Mouse (Mus musculus) liver, embryonic 15.5 days (tissue): Measurements from ENCODE around the gene Zbed4. TPM values are rescaled to one million over a fixed set of nuclear protein-coding genes. Genes with fewer than 3 reads are reported as not detected.
A peak's percentile ranks its signal among the peaks of the same experiment; 100 is the strongest.

Source experiments
- ATAC-seq: fragments of 200-750 bp; cut with Nextera tagmentation; 2 replicates; pipeline ENCODE4 v1.8.0; 2017; ENCODE audit warnings: moderate number of reproducible peaks, mild to moderate bottlenecking, moderate library complexity; ENCODE audit not compliant: insufficient read depth
- H3K27ac ChIP-seq: fragments of 300-500 bp; sonication (generic); replicated peaks from 2 replicates; pipeline ENCODE4 v1.5.1; 2015; ENCODE audit warnings: mild to moderate bottlenecking, inconsistent platforms
- H3K27me3 ChIP-seq: fragments of 300-500 bp; sonication (generic); 2 replicates; pipeline ENCODE4 v1.6.1; 2015; ENCODE audit warnings: mild to moderate bottlenecking, inconsistent platforms
- H3K36me3 ChIP-seq: fragments of 300-500 bp; sonication (generic); replicated peaks from 2 replicates; pipeline ENCODE4 v1.6.1; 2015; ENCODE audit warnings: moderate library complexity, mild to moderate bottlenecking, inconsistent platforms
- H3K4me1 ChIP-seq: fragments of 300-500 bp; sonication (generic); replicated peaks from 2 replicates; pipeline ENCODE4 v1.6.1; 2015; ENCODE audit warnings: inconsistent platforms
- H3K4me2 ChIP-seq: fragments of 300-500 bp; sonication (generic); 2 replicates; pipeline ENCODE4 v1.6.1; 2015; ENCODE audit warnings: moderate library complexity, mild to moderate bottlenecking, inconsistent platforms
- H3K4me3 ChIP-seq: fragments of 300-500 bp; sonication (generic); replicated peaks from 2 replicates; pipeline ENCODE4 v1.5.1; 2015; ENCODE audit warnings: mild to moderate bottlenecking, inconsistent platforms
- H3K9ac ChIP-seq: fragments of 300-500 bp; sonication (generic); 2 replicates; pipeline ENCODE4 v1.6.1; 2015; ENCODE audit warnings: moderate library complexity, mild to moderate bottlenecking, inconsistent platforms
- H3K9me3 ChIP-seq: fragments of 300-500 bp; sonication (generic); replicated peaks from 2 replicates; pipeline ENCODE4 v1.6.1; 2016; ENCODE audit warnings: inconsistent platforms
- WGBS: fragments of 180-500 bp; shearing (Covaris S2); methylation state at CpG from one replicate; pipeline ENCODE4 v1.1.7; 2015; ENCODE audit warnings: mixed read lengths; ENCODE audit not compliant: insufficient replicate concordance; 5-methylcytosine and 5-hydroxymethylcytosine counted together
- polyA plus RNA-seq: library from polyadenylated mRNA; unstranded; fragments of >200 nt; fragmentation: Nextera tagmentation; extraction: Ambion mirVana; gene quantifications from 2 replicates; pipeline ENCODE4 v1.2.1, GENCODE M21; 2015

Zbed4 gene
- polyA plus RNA-seq, 1 experiment from 2014 or later = 10.6 TPM

DNA sequence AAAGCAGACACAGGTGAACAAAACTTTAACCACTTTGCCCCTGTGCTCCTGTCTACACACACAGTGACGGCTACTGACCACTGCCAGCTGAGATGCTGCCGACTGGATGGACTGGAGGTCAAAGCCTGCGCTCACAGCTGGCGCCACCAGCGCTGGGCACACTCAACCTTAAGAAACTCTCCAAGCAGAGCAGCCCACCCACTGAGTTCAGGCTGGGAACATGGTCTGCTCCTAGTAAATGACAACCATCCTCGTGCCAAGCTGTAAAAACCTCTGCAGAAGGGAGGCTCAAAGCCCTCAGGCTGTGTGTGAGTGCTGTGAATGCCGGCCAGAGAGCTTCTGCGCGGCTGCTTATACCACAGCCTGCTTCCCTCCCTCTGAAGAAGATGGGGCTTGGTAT, 34.2 kb upstream of the Zbed4 start:
- no peak overlapping the region for H3K27ac ChIP-seq
- H3K4me3 ChIP-seq = no peak overlapping the region
- no peak for ATAC-seq
- H3K4me1 ChIP-seq = 0 out of 2 replicates have a peak, but pooled peaks cover 6% of the 10 kb centered on the region
- no peak overlapping the region for H3K9ac ChIP-seq
- WGBS = 88% methylated on average over 9 of the region's 9 CpGs
- no peaks in the 10 kb centered on the region for H3K9me3 ChIP-seq
- no peaks in the 10 kb centered on the region for H3K27me3 ChIP-seq
- H3K36me3 ChIP-seq = peaks cover 95% of the 10 kb centered on the region
- H3K4me2 ChIP-seq = no peak overlapping the region

DNA sequence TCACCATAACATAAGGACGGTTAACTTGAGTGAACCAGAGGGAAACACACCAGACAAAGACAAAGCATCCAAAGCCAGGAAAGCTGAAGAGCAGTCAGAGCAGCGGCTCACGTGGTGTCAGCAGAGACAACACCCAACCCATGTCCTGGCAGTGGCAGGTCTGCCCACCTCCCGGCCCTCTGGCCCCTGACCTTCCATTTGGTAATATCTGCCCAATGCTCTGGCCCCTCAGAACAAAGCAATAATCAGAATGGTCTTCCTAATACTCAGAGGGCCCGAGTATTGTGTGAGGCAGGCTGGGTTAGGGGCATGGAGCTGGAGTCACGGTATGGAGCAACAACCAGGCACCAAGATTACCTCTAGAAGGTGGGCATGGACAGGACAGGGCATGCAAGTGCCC, 28.3 kb upstream of the Zbed4 start:
- Histone ChIP-seq H3K4me3 (no peak overlapping the region), H3K27ac (no peak overlapping the region), H3K4me2 (no peak overlapping the region), H3K36me3 (peaks cover 85% of the 10 kb centered on the region), H3K27me3 (no peaks in the 10 kb centered on the region), H3K4me1 (0 out of 2 replicates have a peak, but pooled peaks cover 6% of the 10 kb centered on the region), H3K9ac (no peak overlapping the region), H3K9me3 (no peaks in the 10 kb centered on the region)
- WGBS = 77% methylated on average over 6 of the region's 6 CpGs
- ATAC-seq = no peak

DNA sequence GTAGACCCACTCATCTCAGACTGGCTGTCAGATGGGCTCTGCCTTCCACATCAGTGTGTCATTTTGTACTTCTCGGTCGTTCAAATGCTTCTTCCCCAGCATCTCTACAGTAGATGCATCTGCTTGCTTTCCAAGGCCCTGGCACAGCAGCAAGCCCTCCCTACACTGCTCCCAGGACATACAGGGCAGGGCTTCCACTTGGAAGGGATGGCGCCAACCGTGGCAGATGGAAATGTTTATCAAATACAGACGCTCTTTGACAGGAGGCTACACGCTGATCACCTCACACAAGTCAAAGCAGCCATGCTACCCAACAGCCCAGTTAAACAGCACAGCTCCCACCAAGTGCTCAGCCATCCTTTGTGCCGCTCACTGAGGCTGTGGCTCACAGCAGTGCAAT, 27.1 kb upstream of the Zbed4 start:
- Histone ChIP-seq H3K36me3 (peaks cover 84% of the 10 kb centered on the region), H3K9ac (no peak overlapping the region), H3K9me3 (no peaks in the 10 kb centered on the region), H3K4me1 (peaks cover 8% of the 10 kb centered on the region; the same call in 1 of the 2 replicates), H3K4me2 (no peak overlapping the region), H3K27me3 (no peaks in the 10 kb centered on the region), H3K27ac (no peak overlapping the region), H3K4me3 (no peak overlapping the region)
- ATAC-seq = no peak
- WGBS = 80% methylated on average over 7 of the region's 7 CpGs

DNA sequence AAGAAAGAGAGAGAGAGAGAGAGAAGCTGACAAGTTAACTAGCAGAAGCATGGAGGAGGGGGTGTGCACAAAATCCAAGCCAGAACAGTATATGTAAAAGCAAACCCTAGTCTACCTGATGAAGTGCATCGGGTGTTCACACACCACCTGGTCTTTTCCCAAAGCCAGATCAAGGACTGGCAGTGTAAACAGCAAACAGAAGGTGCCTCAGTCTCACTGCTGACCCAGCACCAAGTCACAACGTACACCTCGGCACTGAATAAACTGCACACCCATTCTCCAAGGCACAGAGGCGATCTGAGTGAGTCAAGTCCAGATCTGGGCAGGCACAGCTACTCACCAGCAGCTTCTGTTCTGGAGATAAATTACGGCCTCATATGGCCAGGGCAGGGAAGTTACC, 26.4 kb upstream of the Zbed4 start:
- Histone ChIP-seq H3K4me3 (no peak overlapping the region), H3K9ac (no peak overlapping the region), H3K4me2 (no peak overlapping the region), H3K9me3 (no peaks in the 10 kb centered on the region), H3K27ac (no peak overlapping the region), H3K27me3 (no peaks in the 10 kb centered on the region), H3K4me1 (peaks cover 8% of the 10 kb centered on the region; the same call in 1 of the 2 replicates), H3K36me3 (peaks cover 87% of the 10 kb centered on the region)
- ATAC-seq = no peak
- WGBS = 84% methylated on average over 5 of the region's 5 CpGs

DNA sequence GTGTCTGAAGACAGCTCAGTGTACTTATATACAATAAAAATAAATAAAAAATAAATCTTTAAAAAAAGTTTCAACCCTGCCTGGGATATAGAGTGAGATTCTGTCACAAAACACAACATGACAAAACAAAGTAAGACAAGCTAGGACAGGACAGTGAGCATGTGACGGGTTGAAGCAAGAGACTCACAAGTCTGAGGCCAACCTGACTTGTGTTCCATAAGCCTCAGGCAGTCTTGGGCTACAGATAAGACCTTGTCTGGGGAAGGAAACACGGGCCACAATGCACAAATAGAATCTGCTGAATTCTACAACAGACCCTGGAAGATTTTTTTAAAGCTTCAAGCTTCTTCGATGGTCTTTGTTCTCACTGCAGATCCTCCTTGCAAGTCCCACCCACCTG, 24.3 kb upstream of the Zbed4 start:
- no peak overlapping the region for H3K4me2 ChIP-seq
- ATAC-seq = no peak
- H3K9ac ChIP-seq = no peak overlapping the region
- H3K4me3 ChIP-seq = no peak overlapping the region
- peaks cover 22% of the 10 kb centered on the region for H3K4me1 ChIP-seq
- peaks cover 78% of the 10 kb centered on the region for H3K36me3 ChIP-seq
- H3K9me3 ChIP-seq = no peaks in the 10 kb centered on the region
- WGBS = 49% methylated on average over 3 of the region's 3 CpGs
- H3K27ac ChIP-seq = no peak overlapping the region
- no peaks in the 10 kb centered on the region for H3K27me3 ChIP-seq

DNA sequence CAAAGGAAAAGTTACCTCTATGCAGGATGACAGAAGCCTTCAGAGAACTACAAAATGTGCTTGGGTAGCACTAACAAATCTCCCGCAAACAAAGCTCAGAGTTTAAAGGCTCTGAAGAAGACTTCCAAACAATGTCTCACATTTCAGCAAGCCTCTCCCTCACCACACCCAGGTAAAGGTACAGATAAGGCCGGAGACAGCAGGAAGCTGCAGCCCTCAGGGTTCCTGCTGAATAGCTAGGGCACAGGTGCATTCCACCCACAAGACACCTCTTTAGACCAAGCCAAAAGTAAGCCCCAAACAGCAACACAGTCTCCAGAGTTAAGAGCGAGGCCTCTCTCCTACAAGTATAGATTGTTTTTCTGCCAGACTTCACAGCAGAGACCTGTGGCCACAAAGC, 20.7 kb upstream of the Zbed4 start:
- Histone ChIP-seq H3K9ac (no peak overlapping the region), H3K36me3 (peaks cover 44% of the 10 kb centered on the region), H3K9me3 (no peaks in the 10 kb centered on the region), H3K4me2 (peak overlapping the region; percentile 85; the same call in 1 of the 2 replicates), H3K27me3 (no peaks in the 10 kb centered on the region), H3K4me1 (peaks cover 41% of the 10 kb centered on the region), H3K27ac (no peak overlapping the region), H3K4me3 (no peak overlapping the region)
- ATAC-seq = no peak
- 51% methylated on average over 3 of the region's 3 CpGs for WGBS

DNA sequence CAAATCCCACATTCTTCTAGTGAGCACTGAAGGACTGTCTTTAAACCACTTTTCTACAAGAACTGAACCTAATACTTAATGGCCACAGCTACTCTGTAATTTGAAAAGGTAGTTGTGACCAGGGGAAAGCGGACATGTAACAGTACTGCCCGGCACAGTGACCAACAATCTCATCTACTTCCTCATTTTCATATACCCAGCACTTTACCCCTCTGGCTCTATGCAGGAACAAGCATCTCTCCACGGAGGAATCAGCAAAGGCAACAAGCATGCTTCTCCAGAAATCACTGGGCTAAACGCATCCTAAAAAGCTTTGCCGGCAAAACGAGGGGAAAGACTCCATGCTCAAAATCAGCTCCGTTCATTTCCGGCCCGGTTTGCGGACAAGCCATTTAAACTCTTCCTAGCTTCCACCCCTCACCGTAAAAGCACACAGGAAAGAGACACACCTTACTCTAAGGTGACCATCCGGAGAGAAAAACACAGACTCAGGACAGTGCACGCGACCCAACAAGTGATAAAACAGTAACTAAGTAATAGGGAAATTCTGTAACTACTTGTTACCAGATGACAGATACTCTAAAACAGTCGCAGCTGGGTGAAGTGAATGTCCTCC, 18.9 kb upstream of the Zbed4 start:
- Histone ChIP-seq H3K27me3 (no peaks in the 10 kb centered on the region), H3K4me3 (peak overlapping the region; percentile 96), H3K36me3 (peaks cover 31% of the 10 kb centered on the region), H3K9me3 (no peaks in the 10 kb centered on the region), H3K27ac (peak overlapping the region; percentile 90; the same call in 1 of the 2 replicates), H3K4me1 (peaks cover 41% of the 10 kb centered on the region), H3K4me2 (peak overlapping the region; percentile 85), H3K9ac (peak overlapping the region; percentile 94)
- WGBS = 8% methylated on average over 15 of the region's 15 CpGs
- ATAC-seq = no peak

DNA sequence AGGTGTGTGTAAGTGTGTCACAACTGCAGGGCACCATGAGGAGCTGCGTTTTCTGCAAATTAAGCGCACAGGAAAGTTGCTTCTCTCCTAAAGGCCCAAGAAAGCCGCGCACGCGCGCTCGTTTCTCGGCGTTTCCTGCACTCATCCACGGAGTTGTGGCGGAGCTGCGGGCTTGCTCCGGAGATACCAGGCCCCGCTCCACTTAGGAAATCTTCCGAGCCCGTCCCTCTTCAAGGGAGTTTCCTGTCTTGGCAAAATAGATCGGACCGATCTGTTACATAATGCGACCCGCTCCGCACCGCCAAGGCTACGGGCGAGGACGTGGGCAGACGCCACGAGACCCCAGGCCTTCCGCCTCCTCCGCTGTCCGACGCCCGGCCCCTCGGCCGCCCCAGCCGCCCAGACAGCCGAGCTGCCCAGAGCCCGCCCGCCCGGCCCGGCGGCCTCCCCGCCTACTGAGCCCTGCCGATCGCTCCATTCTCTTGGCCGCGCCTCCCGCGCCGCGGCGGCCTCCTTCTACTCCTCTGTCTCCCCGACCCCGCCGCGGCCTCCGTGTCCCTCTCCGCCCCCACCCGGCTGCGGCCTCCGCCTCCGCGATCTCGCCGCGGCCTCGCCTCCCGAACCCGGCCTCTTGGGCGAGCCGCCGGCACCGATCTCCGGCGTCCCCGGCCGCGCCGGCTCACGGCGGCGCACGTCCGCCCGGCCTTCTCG, 18.3 kb upstream of the Zbed4 start:
- WGBS = under 1% methylated on average over 85 of the region's 86 CpGs
- H3K27ac ChIP-seq = peak overlapping the region; percentile 90
- H3K9me3 ChIP-seq = no peaks in the 10 kb centered on the region
- peaks cover 28% of the 10 kb centered on the region for H3K36me3 ChIP-seq
- H3K4me2 ChIP-seq = peak overlapping the region; percentile 85
- H3K27me3 ChIP-seq = no peaks in the 10 kb centered on the region
- ATAC-seq = peak; percentile 76
- peak overlapping the region; percentile 96 for H3K4me3 ChIP-seq
- H3K4me1 ChIP-seq = peaks cover 41% of the 10 kb centered on the region
- H3K9ac ChIP-seq = peak overlapping the region; percentile 94

DNA sequence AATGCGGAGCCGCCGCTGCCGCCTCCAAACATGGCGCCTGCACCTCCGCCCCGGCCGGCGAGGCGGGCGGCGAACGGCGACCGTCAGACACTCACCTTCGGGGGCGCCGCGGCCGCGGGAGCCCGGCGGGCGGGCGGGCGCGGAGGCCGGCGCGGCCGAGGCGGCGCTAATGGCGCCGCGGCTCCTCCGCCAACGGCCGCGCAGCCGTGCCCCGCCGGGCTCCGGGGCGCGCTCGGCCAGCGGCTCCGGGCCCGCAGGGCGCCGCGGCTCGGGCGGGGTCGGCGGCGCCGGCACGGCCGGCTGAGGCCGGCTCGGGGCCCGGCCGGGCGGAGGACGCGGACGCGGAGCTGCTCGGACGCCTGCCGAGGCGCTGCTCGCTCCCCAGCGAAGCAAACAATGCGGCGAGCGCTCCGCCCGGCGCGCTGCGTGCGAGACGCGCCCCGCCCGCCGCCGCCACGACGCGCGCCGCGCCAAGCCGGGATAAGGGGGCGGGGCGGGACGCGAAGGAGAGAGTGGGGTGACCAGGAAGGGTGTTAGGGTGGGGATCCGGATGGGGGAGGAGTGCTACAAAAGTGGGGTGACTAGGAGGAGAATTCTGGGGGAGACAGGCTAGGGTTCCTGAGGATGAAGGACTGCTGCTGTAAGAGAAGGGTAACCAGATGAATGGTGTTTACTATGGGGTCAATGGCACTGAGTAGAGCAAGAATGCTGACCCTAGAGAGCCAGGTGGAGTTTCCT, 17.5 kb upstream of the Zbed4 start, which contains the start of gene Brd1:
TSS of gene Brd1 (minus strand) at position 400 of the 738 bp plus-strand sequence.
- Histone ChIP-seq H3K4me2 (peak within 1 kb of the TSS; percentile 85), H3K4me3 (peak within 1 kb of the TSS; percentile 96), H3K9me3 (no peaks in the 10 kb centered on the region), H3K4me1 (peaks cover 40% of the 10 kb centered on the region), H3K9ac (peak within 1 kb of the TSS; percentile 94), H3K27me3 (no peaks in the 10 kb centered on the region), H3K36me3 (peaks cover 21% of the 10 kb centered on the region), H3K27ac (peak within 1 kb of the TSS; percentile 90)
- ATAC-seq = peak; percentile 75
- WGBS = under 1% methylated on average over 80 of the region's 103 CpGs

DNA sequence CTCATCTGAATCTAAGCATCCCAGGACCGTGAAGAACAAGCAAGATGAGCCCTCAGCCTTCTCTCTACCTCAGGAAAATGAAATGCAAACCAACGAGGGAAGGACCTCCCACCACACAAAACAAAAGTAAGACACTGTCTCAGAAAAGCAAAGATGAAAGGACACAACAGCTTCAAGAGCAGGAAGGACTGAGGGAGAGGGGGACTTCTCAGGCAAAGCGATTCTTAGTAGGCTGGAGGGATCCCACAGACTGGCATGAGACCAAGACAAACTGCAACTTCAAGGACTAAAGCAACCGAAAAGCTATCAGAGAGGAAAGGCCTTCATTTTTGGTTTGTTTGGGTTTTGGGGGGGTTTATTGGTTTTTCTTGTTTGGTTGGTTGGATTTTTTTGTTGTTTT, 15.3 kb upstream of the Zbed4 start:
- Histone ChIP-seq H3K9me3 (no peaks in the 10 kb centered on the region), H3K4me2 (no peak overlapping the region), H3K9ac (no peak overlapping the region), H3K27me3 (no peaks in the 10 kb centered on the region), H3K27ac (no peak overlapping the region), H3K4me3 (no peak overlapping the region), H3K4me1 (peaks cover 30% of the 10 kb centered on the region), H3K36me3 (no peaks in the 10 kb centered on the region)
- WGBS = 60% methylated on average over 4 of the region's 4 CpGs
- no peak for ATAC-seq

DNA sequence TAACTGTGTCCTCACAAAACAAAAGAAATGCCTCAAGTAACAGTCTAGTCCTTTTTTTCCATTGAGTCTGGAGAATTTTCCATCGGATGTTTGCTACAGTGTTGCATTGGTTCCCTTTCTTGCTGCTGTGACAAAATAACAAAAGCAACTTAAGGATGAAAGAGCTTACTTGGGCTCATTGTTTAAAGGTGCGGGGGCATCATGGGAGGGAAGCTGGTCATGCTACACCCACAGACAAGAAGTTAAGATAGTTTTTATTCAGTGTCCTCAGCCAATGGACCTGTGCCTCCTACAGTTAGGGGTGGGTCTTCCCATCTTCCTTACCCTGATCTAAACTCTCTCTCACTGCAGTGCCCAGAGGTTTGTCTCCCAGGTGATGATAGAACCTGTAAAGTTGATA, 13.0 kb upstream of the Zbed4 start:
- Histone ChIP-seq H3K9me3 (no peaks in the 10 kb centered on the region), H3K4me1 (peaks cover 9% of the 10 kb centered on the region), H3K27ac (no peak overlapping the region), H3K36me3 (no peaks in the 10 kb centered on the region), H3K4me2 (no peak overlapping the region), H3K4me3 (no peak overlapping the region), H3K27me3 (0 out of 2 replicates have a peak, but pooled peaks cover 3% of the 10 kb centered on the region), H3K9ac (no peak overlapping the region)
- WGBS = 73% methylated on average over 2 of the region's 2 CpGs
- no peak for ATAC-seq
